Mouse (Mus musculus): ENCODE results near the gene Edn2. TPM values are rescaled to one million over a fixed set of nuclear protein-coding genes. Genes with fewer than 3 reads are reported as not detected.

Edn2 gene
- polyA plus RNA-seq, 1 experiment, result 0.42 TPM

DNA sequence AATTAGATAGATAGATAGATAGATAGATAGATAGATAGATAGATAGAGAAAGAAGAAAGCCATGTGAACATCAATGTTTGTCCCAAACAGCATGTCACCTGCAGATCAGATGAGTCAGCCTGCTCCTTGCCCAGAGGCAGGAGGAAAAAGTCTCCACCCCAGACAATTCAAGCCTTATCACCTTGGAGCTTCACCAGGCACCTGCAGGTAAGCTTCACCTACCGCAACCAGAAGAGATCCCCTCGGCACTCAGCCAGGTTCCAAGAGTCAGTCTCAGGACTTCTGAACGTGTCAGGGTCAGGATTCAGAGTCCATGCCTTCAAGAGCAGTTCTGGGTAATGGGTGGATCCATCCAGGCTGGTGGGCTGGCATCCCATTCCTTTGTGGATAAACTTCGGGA lies 18.1 kb downstream of the Edn2 start:
- Histone ChIP-seq H3K9me3 (replicated peaks; ENCODE audit: control insufficient read depth, insufficient read depth, low read length, poor library complexity, severe bottlenecking) (no peaks in the 10 kb centered on the region), H3K36me3 (ENCODE audit: control insufficient read depth, insufficient read depth, low read length, poor library complexity, severe bottlenecking) (no peaks in the 10 kb centered on the region), H3K4me1 (ENCODE audit: control insufficient read depth, insufficient read depth, low read length) (no peaks in the 10 kb centered on the region), H3K27me3 (ENCODE audit: control insufficient read depth, insufficient read depth, low read length, poor library complexity, severe bottlenecking) (no peaks in the 10 kb centered on the region), H3K4me3 (ENCODE audit: low read depth, low read length) (no peak overlapping the region), H3K27ac (ENCODE audit: insufficient read depth, low read length) (no peak overlapping the region), H3K9ac (ENCODE audit: low read depth, poor library complexity, severe bottlenecking) (no peak overlapping the region)
- TF ChIP-seq EP300 (IDR thresholded peaks at IDR 0.05; ENCODE audit: insufficient read depth, low read depth, low read length), result no peak

DNA sequence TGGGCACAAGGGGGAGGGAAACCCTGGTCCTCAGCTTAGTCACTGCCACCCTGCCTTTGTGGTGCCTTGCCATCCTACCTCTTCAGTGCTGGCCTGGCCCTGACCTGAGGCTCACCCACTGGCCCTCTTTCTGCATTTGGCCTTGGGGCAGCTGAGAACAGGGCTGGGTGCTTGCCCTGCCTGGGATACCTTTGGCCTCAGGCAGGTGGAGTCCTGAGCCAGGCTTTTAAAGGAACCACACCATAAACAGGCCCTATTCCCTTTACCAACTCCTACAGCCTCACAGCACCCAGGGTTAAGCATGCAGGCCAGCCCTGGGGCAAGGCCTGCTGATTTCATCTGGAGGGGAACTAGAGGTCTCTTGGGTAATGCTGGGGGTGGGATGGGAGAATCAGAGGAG lies 19.5 kb downstream of the Edn2 start:
- TF ChIP-seq EP300 (IDR thresholded peaks at IDR 0.05; ENCODE audit: insufficient read depth, low read depth, low read length), result no peak

DNA sequence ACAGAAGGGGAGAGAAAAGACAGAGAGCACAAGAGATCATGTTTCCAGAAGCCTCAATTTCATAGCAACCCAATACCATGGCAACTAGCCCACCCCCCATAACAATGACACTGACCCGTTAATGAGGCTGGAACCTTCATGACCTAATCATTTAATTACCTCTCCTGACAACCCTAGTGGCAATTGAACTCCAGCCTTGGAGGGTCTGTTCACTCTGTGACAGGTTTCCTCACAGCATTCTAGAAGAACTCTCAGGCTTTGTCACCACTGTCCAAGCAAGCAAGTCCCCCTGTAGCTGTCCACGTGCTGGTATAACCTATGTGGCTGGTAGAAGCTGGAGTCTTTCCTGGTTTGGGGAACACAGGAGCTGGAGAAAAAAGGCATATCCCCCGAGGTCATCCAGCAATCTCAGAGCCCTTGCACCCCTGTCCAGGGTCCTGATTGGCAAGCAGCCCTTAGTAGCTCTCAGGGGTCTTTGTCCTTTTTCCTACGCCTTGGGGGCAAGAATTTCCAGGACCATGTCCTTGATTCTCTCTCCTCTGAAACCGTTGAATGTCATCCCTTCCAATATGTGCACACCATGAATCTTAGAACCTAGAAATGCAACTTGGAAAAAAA lies 23.5 kb downstream of the Edn2 start:
- Histone ChIP-seq H3K27me3 (ENCODE audit: control insufficient read depth, insufficient read depth, low read length, poor library complexity, severe bottlenecking) (no peaks in the 10 kb centered on the region), H3K4me1 (ENCODE audit: control insufficient read depth, insufficient read depth, low read length) (no peaks in the 10 kb centered on the region), H3K9ac (ENCODE audit: low read depth, poor library complexity, severe bottlenecking) (no peak overlapping the region), H3K36me3 (ENCODE audit: control insufficient read depth, insufficient read depth, low read length, poor library complexity, severe bottlenecking) (no peaks in the 10 kb centered on the region), H3K27ac (ENCODE audit: insufficient read depth, low read length) (no peak overlapping the region), H3K4me3 (ENCODE audit: low read depth, low read length) (no peak overlapping the region), H3K9me3 (replicated peaks; ENCODE audit: control insufficient read depth, insufficient read depth, low read length, poor library complexity, severe bottlenecking) (no peaks in the 10 kb centered on the region)
- no peak for TF ChIP-seq POLR2A (IDR thresholded peaks at IDR 0.05; ENCODE audit: insufficient read depth, low read length)
- TF ChIP-seq EP300 (IDR thresholded peaks at IDR 0.05; ENCODE audit: insufficient read depth, low read depth, low read length), result no peak
- TF ChIP-seq CTCF (IDR thresholded peaks at IDR 0.05; ENCODE audit: low read depth, low read length), result no peak

More for the DNA sequence above, 19.5 kb downstream of the Edn2 start:
- Histone ChIP-seq H3K36me3 (ENCODE audit: control insufficient read depth, insufficient read depth, low read length, poor library complexity, severe bottlenecking) (no peaks in the 10 kb centered on the region), H3K4me1 (ENCODE audit: control insufficient read depth, insufficient read depth, low read length) (no peaks in the 10 kb centered on the region), H3K9me3 (replicated peaks; ENCODE audit: control insufficient read depth, insufficient read depth, low read length, poor library complexity, severe bottlenecking) (no peaks in the 10 kb centered on the region), H3K9ac (ENCODE audit: low read depth, poor library complexity, severe bottlenecking) (no peak overlapping the region), H3K4me3 (ENCODE audit: low read depth, low read length) (no peak overlapping the region), H3K27me3 (ENCODE audit: control insufficient read depth, insufficient read depth, low read length, poor library complexity, severe bottlenecking) (no peaks in the 10 kb centered on the region), H3K27ac (ENCODE audit: insufficient read depth, low read length) (no peak overlapping the region)

DNA sequence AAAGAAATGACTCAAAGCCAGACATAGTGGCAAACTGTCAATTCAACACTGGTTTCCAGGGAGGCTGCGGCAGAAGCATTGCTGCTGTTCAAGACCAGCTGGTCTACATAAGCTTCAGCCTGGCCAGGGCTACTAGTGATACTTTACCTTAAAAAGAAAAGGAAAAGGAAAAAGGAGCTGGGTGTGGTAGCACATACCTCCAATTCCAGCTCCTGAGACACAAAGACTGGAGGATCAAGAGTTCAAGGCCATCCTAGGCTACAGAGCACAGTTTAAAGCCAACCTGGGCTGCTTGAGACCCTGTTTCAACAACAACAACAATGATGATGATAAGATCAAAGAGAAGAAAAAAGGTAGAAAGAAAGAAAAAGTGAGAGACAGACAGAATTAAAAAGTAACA lies 25.4 kb downstream of the Edn2 start:
- H3K4me1 ChIP-seq (ENCODE audit: control insufficient read depth, insufficient read depth, low read length), result no peaks in the 10 kb centered on the region
- H3K9me3 ChIP-seq (replicated peaks; ENCODE audit: control insufficient read depth, insufficient read depth, low read length, poor library complexity, severe bottlenecking), result no peaks in the 10 kb centered on the region
- H3K36me3 ChIP-seq (ENCODE audit: control insufficient read depth, insufficient read depth, low read length, poor library complexity, severe bottlenecking), result no peaks in the 10 kb centered on the region
- no peak for TF ChIP-seq CTCF (IDR thresholded peaks at IDR 0.05; ENCODE audit: low read depth, low read length)
- no peak for TF ChIP-seq POLR2A (IDR thresholded peaks at IDR 0.05; ENCODE audit: insufficient read depth, low read length)
- TF ChIP-seq EP300 (IDR thresholded peaks at IDR 0.05; ENCODE audit: insufficient read depth, low read depth, low read length), result no peak
- no peaks in the 10 kb centered on the region for H3K27me3 ChIP-seq (ENCODE audit: control insufficient read depth, insufficient read depth, low read length, poor library complexity, severe bottlenecking)
- no peak overlapping the region for H3K27ac ChIP-seq (ENCODE audit: insufficient read depth, low read length)
- H3K4me3 ChIP-seq (ENCODE audit: low read depth, low read length), result no peak overlapping the region
- H3K9ac ChIP-seq (ENCODE audit: low read depth, poor library complexity, severe bottlenecking), result no peak overlapping the region

DNA sequence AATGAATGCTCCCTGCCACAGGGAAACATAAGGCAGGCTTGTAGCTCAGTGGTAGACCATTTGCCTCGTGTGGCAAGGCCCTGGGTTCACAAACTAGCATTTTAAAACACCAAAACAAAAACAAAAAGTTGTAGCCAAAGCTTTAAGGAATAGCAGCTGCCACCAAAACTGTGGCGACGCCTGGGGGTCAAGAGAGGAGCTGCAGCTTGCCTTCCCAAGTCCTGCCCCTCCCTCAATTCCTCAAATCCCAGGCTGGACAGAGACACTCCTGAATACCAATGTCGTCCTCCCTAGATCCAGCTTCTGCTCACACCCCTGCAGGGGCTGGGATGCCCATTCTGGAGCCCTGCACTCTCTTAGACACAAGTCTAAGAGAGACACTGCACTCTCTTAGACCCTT lies 25.9 kb downstream of the Edn2 start:
- no peaks in the 10 kb centered on the region for H3K9me3 ChIP-seq (replicated peaks; ENCODE audit: control insufficient read depth, insufficient read depth, low read length, poor library complexity, severe bottlenecking)
- no peaks in the 10 kb centered on the region for H3K36me3 ChIP-seq (ENCODE audit: control insufficient read depth, insufficient read depth, low read length, poor library complexity, severe bottlenecking)
- no peaks in the 10 kb centered on the region for H3K4me1 ChIP-seq (ENCODE audit: control insufficient read depth, insufficient read depth, low read length)
- no peak overlapping the region for H3K4me3 ChIP-seq (ENCODE audit: low read depth, low read length)
- no peaks in the 10 kb centered on the region for H3K27me3 ChIP-seq (ENCODE audit: control insufficient read depth, insufficient read depth, low read length, poor library complexity, severe bottlenecking)
- TF ChIP-seq POLR2A (IDR thresholded peaks at IDR 0.05; ENCODE audit: insufficient read depth, low read length) (no peak), EP300 (IDR thresholded peaks at IDR 0.05; ENCODE audit: insufficient read depth, low read depth, low read length) (no peak), CTCF (IDR thresholded peaks at IDR 0.05; ENCODE audit: low read depth, low read length) (peak; percentile 69)
- H3K9ac ChIP-seq (ENCODE audit: low read depth, poor library complexity, severe bottlenecking), result no peak overlapping the region
- H3K27ac ChIP-seq (ENCODE audit: insufficient read depth, low read length), result no peak overlapping the region

DNA sequence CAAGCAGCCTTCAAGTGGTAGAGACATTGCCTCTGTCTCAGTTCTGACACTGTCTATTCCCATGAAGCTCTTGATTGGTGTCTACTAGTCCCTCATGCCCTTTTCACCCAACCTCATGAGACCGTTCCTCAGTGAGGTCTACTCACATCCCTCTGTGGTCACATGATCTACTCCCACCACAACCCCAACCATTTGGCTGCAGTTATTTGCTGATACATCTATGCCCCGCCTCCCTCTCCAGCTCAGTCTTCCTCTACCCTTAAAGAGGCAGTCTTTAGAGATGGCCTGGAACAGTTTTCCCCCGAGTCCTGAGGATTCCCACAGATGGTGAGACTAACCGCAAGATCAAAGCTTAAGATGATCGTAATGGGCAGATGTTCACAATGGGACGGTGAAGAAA lies 27.2 kb downstream of the Edn2 start:
- H3K9ac ChIP-seq (ENCODE audit: low read depth, poor library complexity, severe bottlenecking), result no peak overlapping the region
- TF ChIP-seq POLR2A (IDR thresholded peaks at IDR 0.05; ENCODE audit: insufficient read depth, low read length), result no peak
- TF ChIP-seq EP300 (IDR thresholded peaks at IDR 0.05; ENCODE audit: insufficient read depth, low read depth, low read length), result no peak
- no peak for TF ChIP-seq CTCF (IDR thresholded peaks at IDR 0.05; ENCODE audit: low read depth, low read length)
- H3K27ac ChIP-seq (ENCODE audit: insufficient read depth, low read length), result no peak overlapping the region
- no peaks in the 10 kb centered on the region for H3K4me1 ChIP-seq (ENCODE audit: control insufficient read depth, insufficient read depth, low read length)
- no peak overlapping the region for H3K4me3 ChIP-seq (ENCODE audit: low read depth, low read length)
- no peaks in the 10 kb centered on the region for H3K36me3 ChIP-seq (ENCODE audit: control insufficient read depth, insufficient read depth, low read length, poor library complexity, severe bottlenecking)
- no peaks in the 10 kb centered on the region for H3K9me3 ChIP-seq (replicated peaks; ENCODE audit: control insufficient read depth, insufficient read depth, low read length, poor library complexity, severe bottlenecking)
- H3K27me3 ChIP-seq (ENCODE audit: control insufficient read depth, insufficient read depth, low read length, poor library complexity, severe bottlenecking), result no peaks in the 10 kb centered on the region
